Mouse (Mus musculus) kidney, postnatal 36 days (tissue): ENCODE data around the gene Gon7.
A peak's percentile ranks its signal among the peaks of the same experiment; 100 is the strongest.

Experiments used
- DNase-seq, 2 experiments: peaks; one replicate each; pipeline ENCODE4 v3.0.0; 2021 to 2022; ENCODE audit warnings: mixed read lengths in 2 of 2

Gene Gon7

GRCm38 (mm10) chr12:102705216-102705871, 52.3 kb downstream of the Gon7 start:
- peak; percentile 85 to 93 for DNase-seq

DNA sequence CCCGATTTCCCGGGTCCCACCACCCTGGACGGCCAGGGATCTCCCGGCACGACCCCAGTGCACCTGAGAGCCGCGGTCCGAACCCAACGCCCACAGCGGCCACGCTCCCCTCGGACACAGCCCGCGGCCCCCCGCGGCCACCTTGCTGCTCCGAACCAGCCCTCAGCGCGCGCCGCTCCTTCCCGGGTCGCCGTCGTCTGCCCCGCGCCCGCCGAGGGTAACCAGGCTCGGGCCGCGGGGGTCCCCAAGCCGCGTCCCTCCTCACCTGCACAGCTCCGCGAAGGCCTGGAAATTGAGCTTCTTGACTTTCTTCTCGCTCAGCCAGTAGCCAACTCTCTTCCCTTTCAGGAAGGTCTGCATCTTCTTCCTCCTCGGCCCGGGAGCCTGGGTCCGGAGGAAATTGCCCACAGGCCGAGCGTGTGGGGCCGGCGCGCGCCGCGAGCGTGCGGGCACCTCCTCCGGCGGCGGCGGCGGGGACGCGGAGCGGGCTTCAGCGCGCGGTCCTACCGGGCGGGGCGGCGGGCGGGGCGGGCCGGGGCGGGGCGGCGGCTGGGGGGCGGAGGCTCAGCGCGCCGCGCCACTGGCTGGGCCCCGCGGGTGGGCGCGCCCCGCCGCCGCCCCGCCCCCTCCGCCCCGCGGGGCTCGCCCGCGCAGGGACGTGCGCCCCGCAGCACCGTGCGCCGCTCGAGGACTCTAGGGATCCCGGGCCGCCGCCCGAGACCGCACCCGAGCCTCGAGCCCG, 53.0 kb downstream of the Gon7 start, which contains the start of gene Itpk1:
Gene Itpk1 (minus strand): TSS at position 474 of the 742 bp plus-strand sequence.
- DNase-seq = peak; percentile 39 to 80

GRCm38 (mm10) chr12:102703921-102704408, 53.6 kb downstream of the Gon7 start:
- DNase-seq = no peak

GRCm38 (mm10) chr12:102703441-102703840, 54.2 kb downstream of the Gon7 start:
- DNase-seq = no peak
